Mouse (Mus musculus) cerebellum, postnatal 10 days (tissue): Measurements from ENCODE around the gene Dnajb8.
A peak's percentile ranks its signal among the peaks of the same experiment; 100 is the strongest.

Experiments
- DNase-seq, 2 experiments: peaks; one replicate each; pipeline ENCODE4 v3.0.0; 2021; ENCODE audit warnings: mixed read lengths in 2 of 2

The Dnajb8 gene

DNA sequence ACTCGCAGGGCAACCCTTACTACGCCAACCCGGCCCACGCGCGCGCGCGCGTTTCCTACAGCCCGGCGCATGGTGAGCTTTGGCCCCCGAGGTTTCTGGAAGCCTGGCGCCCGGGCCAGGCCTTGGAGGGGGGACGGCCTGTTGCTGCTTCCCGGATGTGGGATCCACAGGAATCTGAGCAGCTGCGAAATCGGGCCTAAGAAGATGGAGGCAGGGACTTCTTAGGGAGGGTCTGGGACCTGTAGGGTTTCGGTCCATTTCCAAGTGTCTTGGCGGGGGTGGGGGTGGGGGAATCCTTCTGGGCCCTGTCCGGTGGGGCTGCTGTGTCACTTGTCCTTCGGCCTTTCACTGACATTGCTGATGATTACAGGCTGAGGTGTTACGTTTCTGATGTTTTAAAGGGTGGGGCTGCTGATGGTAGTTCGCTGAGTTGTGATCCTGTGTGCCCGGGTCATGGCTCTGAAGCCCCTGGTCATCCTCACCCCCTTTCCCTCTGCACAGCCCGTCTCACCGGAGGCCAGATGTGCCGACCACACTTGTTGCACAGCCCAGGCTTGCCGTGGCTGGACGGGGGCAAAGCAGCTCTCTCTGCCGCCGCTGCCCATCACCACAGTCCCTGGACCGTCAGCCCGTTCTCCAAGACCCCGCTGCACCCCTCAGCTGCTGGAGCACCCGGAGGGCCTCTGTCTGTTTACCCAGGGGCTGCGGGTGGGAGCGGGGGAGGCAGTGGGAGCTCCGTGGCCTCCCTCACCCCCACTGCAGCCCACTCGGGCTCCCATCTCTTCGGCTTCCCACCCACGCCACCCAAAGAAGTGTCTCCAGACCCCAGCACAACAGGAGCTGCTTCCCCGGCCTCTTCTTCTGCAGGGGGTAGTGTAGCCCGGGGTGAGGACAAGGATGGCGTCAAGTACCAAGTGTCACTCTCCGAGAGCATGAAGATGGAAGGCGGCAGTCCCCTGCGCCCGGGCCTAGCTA is 22.1 kb upstream of the Dnajb8 start:
- DNase-seq: no peak

DNA sequence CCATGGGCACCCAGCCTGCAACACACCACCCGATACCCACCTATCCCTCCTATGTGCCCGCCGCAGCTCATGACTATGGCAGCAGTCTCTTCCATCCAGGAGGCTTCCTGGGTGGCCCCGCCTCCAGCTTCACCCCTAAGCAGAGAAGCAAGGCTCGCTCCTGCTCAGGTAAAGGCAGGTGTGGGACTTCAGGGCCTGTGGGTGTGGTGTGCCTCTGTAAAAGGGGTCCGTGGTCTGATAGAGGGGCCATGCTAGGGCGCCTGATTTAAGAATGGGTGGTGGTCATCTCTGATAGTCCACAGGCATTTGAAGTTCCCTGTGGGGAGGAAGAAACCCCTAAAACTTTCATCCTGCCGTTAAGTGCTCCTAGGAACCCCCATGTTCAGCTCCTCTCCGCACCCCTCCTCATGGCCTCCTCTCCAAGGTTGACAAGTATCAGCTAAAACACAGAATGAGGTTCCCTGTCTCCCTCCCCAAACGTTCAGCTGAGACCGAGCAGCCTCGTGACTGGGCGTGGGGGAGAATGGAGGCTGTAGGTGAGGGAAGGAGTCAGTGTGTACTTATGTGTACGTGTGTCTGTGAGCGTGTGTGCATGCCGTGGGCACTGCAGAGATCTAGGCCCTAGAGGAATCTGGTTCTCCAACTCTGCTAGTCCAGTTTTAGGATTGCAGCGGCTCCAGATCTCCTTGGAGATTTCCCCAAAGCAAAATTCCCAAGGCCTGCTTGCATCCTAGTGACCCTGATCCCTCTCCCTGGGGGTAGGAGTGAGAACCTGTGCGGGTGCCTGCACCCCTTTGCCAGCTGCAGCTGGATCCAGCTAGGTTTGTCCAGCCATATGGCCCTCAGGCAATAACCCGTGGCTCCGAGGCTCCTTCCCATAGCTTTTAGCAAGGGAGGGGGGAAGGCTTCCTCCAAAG is 21.1 kb upstream of the Dnajb8 start:
- DNase-seq: no peak

DNA sequence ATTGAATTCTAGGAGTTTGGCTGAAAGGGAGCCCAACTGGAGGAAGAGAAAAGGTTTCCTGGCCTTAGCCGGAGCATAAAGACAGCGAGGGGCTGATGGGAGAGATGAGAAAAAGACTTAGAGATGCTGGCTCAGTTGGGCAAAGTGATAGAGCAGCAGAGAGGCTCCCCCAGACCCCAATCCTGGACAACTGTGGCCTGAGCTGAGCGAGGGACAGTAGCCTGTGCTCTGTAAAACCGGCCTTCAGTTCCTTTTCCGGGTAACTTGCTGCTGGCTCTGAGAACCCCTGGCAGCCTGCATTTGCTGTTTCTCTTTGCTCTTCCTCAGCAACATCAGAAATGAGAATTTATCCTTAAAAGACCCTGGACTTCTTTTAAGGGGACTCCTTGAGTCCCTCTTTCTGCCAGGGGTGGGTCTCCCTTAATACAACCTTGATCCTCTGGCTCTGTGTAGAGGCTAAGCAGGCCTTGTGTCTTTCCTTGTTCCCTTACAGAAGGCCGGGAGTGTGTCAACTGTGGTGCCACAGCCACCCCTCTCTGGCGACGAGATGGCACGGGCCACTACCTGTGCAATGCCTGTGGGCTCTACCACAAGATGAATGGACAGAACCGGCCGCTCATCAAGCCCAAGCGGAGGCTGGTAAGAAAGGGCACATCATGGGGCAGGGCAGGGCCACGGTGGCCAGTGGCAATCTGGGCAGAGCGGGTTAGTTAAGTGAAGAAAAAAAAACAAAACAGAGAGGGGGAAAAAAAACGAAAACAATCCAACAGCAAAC is 20.0 kb upstream of the Dnajb8 start:
- DNase-seq: no peak

DNA sequence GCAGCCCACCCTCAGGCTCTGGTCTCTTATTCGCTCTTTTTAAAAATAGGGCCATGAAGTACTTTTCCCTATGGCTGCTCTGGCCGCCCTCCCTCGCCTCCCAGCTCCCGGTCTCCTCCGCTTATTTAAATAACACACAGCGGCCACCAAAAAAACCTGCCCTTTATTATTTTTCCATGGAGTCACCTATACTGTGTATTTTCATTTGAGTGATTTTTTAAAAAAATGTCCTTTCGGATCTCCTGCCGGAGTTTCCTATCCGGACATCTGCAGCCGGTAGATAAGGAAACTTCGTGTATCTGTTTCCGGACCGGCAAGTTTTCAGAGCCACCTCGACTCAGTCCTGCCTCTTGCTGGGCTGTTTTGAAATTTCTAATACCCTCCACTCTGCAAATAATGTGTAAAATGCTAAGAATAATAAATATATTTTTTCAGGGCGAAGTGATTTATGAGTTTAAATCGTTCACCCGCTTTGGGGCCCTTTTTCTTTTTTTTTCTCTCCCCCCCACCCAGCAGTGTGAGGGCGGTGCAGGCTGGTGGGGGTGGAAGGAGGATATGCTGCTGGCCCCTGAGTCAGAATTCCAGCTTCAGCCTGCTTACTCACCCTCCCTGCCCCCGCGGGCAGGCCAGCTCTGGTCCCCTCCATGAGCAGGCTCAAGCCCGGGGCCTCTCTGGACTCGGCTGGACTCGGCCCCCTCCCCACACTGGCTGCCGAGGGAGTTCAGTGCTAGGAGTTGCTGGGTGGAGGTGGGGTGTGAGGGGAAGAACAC is 19.0 kb upstream of the Dnajb8 start:
- no peak for DNase-seq

GRCm38 (mm10) chr6:88203791-88204405 is 18.2 kb upstream of the Dnajb8 start:
- DNase-seq: no peak

DNA sequence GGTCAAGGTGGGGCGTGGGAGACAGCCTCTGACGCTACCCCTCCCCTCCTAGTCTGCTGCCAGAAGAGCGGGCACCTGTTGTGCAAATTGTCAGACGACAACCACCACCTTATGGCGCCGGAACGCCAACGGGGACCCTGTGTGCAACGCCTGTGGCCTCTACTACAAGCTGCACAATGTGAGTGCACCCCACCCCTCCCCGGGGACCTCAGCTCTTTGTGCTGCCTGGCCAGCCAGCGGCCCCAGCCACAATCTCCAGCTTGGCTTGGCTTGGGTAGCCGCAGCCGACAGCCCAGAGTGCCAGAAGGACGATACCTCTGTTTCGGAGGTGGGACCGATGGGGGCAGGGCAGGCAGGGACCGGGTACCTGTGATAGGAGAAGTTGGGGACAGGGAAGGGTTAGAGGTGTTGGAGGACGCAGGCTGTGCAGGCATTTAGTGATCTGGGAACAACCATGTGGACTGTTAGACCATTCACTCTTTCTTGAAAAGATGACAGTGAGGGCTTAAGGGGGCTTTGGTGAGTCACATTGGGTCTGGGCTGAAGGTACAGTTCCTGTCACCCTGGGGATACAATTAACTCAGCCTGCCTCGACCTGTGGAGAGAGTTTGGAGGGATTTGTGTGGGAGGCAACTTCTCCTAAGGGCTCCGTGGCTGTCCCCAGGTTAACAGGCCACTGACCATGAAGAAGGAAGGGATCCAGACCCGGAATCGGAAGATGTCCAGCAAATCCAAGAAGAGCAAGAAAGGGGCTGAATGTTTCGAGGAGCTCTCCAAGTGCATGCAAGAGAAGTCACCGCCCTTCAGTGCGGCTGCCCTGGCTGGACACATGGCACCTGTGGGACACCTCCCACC is 17.3 kb upstream of the Dnajb8 start:
- DNase-seq: peak in 1 of 2 experiments; percentile 32

DNA sequence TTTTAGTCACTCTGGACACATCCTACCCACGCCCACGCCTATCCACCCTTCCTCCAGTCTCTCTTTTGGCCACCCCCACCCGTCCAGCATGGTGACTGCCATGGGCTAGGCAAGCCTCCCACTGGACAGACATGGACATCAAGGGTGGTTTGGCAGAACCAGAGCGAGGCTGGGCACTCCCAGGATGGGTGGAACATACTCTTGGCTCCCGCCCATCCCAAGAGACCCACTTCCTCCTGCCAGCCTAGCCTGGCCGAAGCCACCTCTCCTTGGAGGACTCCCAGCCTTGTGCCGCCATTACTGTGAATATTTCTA is 16.7 kb upstream of the Dnajb8 start:
- DNase-seq: peak; percentile 59 to 78

GRCm38 (mm10) chr6:88205937-88206336 is 16.1 kb upstream of the Dnajb8 start:
- DNase-seq: no peak

- no peak for DNase-seq
Observed at GRCm38 (mm10) chr6:88206566-88206965, 15.5 kb upstream of the Dnajb8 start.

GRCm38 (mm10) chr6:88207403-88208033 is 14.6 kb upstream of the Dnajb8 start:
- no peak for DNase-seq

- DNase-seq: no peak
Observed at GRCm38 (mm10) chr6:88208321-88208720, 13.7 kb upstream of the Dnajb8 start.

DNA sequence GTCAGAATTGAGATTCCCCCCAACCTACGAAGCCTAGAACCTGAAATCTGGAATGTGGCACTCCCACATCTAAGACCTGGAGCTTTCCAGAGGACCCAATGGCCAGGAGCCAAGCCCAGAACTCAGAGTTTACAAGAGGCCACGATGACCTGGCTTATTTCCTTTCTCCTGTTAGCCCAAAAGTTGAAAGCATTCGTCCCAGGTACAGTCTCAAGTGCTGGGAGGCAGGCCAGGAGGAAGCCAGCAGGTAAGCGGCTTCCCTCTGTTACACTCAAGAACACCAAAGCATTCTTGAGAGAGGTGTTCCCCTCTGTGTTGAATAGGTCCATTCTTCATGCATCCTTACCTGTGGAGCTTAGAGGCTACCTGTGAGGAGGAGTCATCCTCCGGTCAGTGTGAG is 12.6 kb upstream of the Dnajb8 start:
- no peak for DNase-seq

GRCm38 (mm10) chr6:88210182-88210581 is 11.9 kb upstream of the Dnajb8 start:
- no peak for DNase-seq

- DNase-seq: no peak
Observed at GRCm38 (mm10) chr6:88215797-88216196, 6.3 kb upstream of the Dnajb8 start.

- no peak for DNase-seq
Observed at GRCm38 (mm10) chr6:88216199-88216598, 5.9 kb upstream of the Dnajb8 start.

- DNase-seq: no peak
Observed at GRCm38 (mm10) chr6:88219094-88219493, 3.0 kb upstream of the Dnajb8 start.

- peak; percentile 22 to 28 for DNase-seq
Observed at GRCm38 (mm10) chr6:88226570-88226994, 4.5 kb downstream of the Dnajb8 start.

DNA sequence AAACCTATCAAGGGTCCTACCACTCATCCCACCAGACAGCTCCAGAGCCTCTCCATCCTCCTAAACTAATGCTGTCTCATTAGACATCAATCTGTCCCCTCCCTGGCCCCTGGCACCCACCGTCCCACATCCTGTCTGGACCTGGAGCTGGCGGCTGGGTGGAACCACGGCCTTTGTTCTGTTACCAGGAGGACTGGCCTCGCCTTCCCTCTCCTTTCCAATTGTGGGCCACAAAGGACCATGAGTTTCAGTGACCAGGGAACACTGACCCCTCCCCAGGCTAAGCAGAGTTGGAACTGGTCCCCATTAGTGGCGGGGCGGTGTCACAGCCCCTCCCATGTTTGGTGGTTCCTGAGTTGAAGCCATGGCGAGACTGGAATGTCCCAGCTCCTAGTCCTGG is 5.5 kb downstream of the Dnajb8 start:
- DNase-seq: no peak

DNA sequence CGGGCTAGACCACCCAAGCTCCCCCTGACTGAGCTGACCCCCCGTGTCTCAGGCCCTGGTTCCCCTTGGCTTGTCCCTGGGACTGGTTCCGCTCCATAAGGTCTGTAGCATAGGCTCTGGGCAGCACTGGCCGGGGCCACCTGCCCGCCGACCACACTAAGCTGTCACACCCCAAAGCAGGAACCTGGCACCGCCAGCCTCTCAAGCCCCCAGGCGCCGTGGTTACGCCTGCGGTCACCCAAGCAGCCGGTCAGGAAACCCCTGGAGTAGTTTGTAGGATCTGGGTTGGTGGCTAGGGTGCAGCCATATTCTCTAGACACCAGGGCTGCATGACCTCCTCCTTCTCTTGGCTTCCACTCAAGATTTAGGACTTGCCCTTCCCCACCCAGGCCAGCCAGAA is 7.2 kb downstream of the Dnajb8 start:
- no peak for DNase-seq

DNA sequence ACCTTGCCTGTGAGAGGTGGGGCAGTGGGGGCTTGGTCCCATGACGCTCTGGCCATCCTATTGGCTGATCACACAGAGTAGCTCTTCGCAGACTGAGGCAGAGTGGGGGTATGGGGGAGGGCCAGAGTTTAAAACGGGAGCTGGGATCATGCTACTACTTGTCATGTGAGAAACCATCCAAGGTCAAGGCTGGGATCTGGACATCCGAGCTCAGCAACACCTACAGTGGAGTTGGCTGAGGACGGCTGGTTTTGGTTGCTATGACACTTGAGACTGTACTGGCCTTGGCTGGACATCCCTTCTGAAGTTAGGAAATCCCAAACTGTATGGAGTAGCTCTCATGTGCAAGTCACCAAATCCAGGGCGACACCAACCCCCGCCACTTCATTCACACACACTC is 9.8 kb downstream of the Dnajb8 start:
- no peak for DNase-seq
